Mouse (Mus musculus) intestine, embryonic 14.5 days (tissue): ENCODE results near the gene Nfam1. TPM values are rescaled to one million over a fixed set of nuclear protein-coding genes. Genes with fewer than 3 reads are reported as not detected.

Source experiments
- ATAC-seq: fragments of 200-750 bp; cut with Nextera tagmentation; replicated peaks from 2 replicates; pipeline ENCODE4 v1.8.0; 2017; ENCODE audit warnings: low read depth, moderate number of reproducible peaks, moderate TSS enrichment, moderate library complexity; ENCODE audit not compliant: low FRiP score, low TSS enrichment
- DNase-seq: peaks from one replicate; pipeline ENCODE4 v3.0.0-alpha.2; 2018; ENCODE audit warnings: low spot score
- H3K27ac ChIP-seq: fragments of 300-500 bp; sonication (generic); 2 replicates; pipeline ENCODE4 v1.5.1; 2014; ENCODE audit warnings: low read depth, mild to moderate bottlenecking, control low read depth
- H3K27me3 ChIP-seq: fragments of 300-500 bp; sonication (generic); replicated peaks from 2 replicates; pipeline ENCODE4 v1.6.1; 2014; ENCODE audit warnings: low read length, control low read depth; ENCODE audit not compliant: control insufficient read depth, insufficient read depth
- H3K36me3 ChIP-seq: fragments of 300-500 bp; sonication (generic); 2 replicates; pipeline ENCODE4 v1.6.1; 2014; ENCODE audit warnings: low read length, control low read depth; ENCODE audit not compliant: control insufficient read depth, insufficient read depth
- H3K4me1 ChIP-seq: fragments of 300-500 bp; sonication (generic); replicated peaks from 2 replicates; pipeline ENCODE4 v1.6.1; 2014; ENCODE audit warnings: low read length, control low read depth, mixed read lengths; ENCODE audit not compliant: control insufficient read depth, insufficient read depth
- H3K4me2 ChIP-seq: fragments of 300-500 bp; sonication (generic); 2 replicates; pipeline ENCODE4 v1.6.1; 2014; ENCODE audit warnings: low read length
- H3K4me3 ChIP-seq: fragments of 300-500 bp; sonication (generic); 2 replicates; pipeline ENCODE4 v1.5.1; 2014; ENCODE audit warnings: low read depth, low read length, control low read depth, mixed read lengths
- H3K9ac ChIP-seq: fragments of 300-500 bp; sonication (generic); 2 replicates; pipeline ENCODE4 v1.6.1; 2014; ENCODE audit warnings: mild to moderate bottlenecking, low read length
- H3K9me3 ChIP-seq: fragments of 300-500 bp; sonication (generic); 2 replicates; pipeline ENCODE4 v1.6.1; 2016; ENCODE audit warnings: low read length, control low read depth; ENCODE audit not compliant: control insufficient read depth
- WGBS: fragments of 180-500 bp; shearing (Covaris S2); extraction: QIAGEN DNeasy Blood & Tissue Kit; methylation state at CpG from one replicate; pipeline ENCODE4 v1.1.7; 2014; 5-methylcytosine and 5-hydroxymethylcytosine counted together
- polyA plus RNA-seq: library from polyadenylated mRNA; unstranded; fragments of >200 nt; fragmentation: Nextera tagmentation; extraction: Ambion mirVana; gene quantifications from 2 replicates; pipeline ENCODE4 v1.2.1, GENCODE M21; 2014

Gene Nfam1
- polyA plus RNA-seq, 1 experiment from 2014 or later, result 3.7 TPM

DNA sequence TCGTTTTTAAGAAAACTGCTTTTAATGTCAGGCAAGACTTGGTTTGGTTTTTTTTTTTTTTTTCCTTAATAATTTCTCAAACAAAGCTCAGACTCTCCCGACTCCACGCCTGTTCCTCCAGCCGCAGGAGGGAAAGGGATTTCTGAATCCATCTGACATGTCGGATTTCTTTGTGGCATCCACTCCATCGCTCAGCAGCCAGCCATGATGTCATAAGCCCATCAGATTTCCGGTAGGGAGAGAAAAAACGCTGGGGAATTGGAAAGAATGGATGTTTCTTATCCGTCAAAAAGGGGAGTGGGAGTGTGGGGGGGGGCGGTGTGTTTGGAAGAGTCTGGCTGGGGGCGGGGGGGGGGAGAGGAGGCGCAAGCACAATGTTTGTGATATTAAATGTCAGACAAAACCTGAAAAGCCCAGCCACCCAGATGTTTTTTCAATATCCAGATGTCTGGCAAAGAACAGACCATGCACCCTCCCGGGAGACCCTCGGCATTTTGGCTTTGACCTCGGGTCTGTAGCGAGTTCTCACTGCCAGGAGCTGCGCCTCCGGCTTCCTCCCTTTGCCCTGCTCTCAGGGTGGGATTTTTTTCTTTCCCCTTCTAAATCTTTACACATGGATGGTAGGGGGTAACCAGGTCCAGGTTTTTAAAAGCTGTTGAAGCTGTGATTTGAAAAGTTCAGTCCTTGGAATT is 50.2 kb downstream of the Nfam1 start:
- H3K4me3 ChIP-seq, result 0 out of 2 replicates have a peak overlapping the region, but pooled peaks have one; percentile 4

DNA sequence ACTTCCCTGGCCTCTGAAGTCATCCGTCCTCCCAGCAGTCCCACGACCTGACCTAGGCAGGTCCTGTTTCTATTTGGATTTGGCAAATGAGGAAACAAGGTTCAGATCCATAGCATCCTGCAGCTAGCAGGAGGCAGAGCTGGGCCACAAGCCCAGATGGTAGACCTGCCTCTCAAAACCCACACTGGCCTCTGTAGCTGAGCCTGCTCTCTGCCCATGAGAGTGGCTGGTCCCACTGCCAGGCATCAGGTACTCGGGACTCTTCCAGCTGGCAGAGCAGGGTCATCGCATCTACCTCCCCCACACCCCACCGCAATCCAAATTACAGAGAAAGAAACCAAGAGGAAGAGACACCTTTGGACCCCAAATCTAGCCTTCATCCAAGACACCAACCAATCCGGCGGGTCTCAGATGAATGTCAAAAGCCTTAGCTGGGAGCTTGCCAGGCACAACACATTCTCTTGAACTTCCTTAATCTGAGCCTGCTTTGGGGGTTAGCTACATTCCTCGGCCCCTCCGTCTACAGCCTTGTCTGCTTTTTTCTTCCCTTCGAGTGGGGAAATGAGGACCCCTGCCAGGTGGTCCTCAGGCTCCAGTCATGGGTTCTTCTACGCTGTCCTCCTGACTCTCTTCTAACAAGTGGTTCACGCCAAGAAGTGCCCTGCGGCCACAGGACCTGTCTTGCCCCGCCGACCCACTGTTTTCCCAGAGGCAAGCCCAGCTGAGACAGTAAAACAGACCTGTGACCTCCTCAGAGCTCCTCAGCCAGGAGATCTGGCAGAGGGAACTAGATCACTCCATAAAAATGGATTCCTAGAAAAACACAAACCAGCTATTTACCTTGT is 51.2 kb downstream of the Nfam1 start:
- peak overlapping the region; percentile 41; the same call in 1 of the 2 replicates for H3K4me2 ChIP-seq
- 35% methylated on average over 15 of the region's 15 CpGs for WGBS

More for the DNA sequence above, 50.2 kb downstream of the Nfam1 start:
- Histone ChIP-seq H3K27ac (peak overlapping the region; percentile 47; the same call in 1 of the 2 replicates), H3K4me2 (peak overlapping the region; percentile 41), H3K9ac (no peak overlapping the region), H3K36me3 (no peaks in the 10 kb centered on the region), H3K9me3 (no peaks in the 10 kb centered on the region), H3K4me1 (peaks cover 34% of the 10 kb centered on the region), H3K27me3 (peaks cover 13% of the 10 kb centered on the region)
- ATAC-seq (no peak), DNase-seq (no peak)
- WGBS, result 8% methylated on average over 16 of the region's 18 CpGs

DNA sequence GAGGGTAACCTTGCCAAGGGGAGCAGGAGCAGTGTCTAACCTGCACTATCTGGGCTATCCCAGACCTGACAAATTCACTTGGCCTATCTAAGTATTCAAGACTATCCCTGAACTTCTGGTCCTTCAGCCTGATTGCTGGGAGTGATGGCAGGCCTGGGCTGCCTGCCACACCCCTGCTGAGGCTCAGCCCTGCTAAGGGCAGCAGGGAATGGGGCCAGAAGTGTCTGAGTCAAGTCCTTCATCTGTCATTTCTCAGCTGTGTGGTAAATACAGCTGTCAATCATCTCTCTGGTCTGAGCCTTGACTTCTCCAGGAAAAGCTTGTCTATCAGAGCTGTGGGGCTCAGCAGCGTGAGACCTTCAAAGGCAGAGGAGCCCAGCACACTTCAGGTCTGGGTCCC is 53.6 kb downstream of the Nfam1 start:
- no peak for ATAC-seq
- 90% methylated on average over 1 of the region's 1 CpGs for WGBS
- peaks cover 35% of the 10 kb centered on the region for H3K4me1 ChIP-seq

More for the DNA sequence above, 51.2 kb downstream of the Nfam1 start:
- peaks cover 30% of the 10 kb centered on the region for H3K4me1 ChIP-seq
- ATAC-seq (no peak), DNase-seq (no peak)
- H3K36me3 ChIP-seq, result no peaks in the 10 kb centered on the region
- H3K9me3 ChIP-seq, result no peaks in the 10 kb centered on the region
- no peak overlapping the region for H3K27ac ChIP-seq
- H3K9ac ChIP-seq, result no peak overlapping the region
- H3K4me3 ChIP-seq, result no peak overlapping the region
- H3K27me3 ChIP-seq, result peaks cover 12% of the 10 kb centered on the region

DNA sequence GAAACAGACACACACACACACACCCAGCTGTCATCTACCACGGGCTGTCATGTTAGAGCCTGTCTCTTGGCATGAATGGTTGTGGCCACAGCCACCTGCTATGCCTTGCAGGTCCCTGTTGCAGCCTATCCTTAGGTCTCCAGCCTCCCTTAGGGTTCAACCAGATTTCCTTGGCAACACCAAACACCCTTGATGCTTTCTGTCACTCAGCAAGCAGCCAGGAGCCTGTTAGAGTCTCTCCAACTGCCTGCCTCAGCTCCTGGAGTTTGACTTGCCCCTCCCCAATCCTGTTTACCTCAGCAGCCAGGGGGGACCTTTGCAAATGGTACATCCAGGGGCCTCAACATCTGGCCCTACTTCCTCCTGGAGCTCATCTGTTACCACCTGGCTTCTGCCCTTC is 58.6 kb downstream of the Nfam1 start:
- H3K36me3 ChIP-seq, result no peaks in the 10 kb centered on the region
- no peak overlapping the region for H3K4me3 ChIP-seq
- DNase-seq (no peak), ATAC-seq (no peak)
- H3K4me2 ChIP-seq, result no peak overlapping the region
- 60% methylated on average over 1 of the region's 1 CpGs for WGBS
- no peaks in the 10 kb centered on the region for H3K27me3 ChIP-seq
- H3K4me1 ChIP-seq, result peaks cover 16% of the 10 kb centered on the region
- no peak overlapping the region for H3K9ac ChIP-seq
- no peaks in the 10 kb centered on the region for H3K9me3 ChIP-seq
- H3K27ac ChIP-seq, result no peak overlapping the region

More for the DNA sequence above, 53.6 kb downstream of the Nfam1 start:
- no peaks in the 10 kb centered on the region; the same call in 1 of the 2 replicates for H3K27me3 ChIP-seq
- no peak overlapping the region for H3K9ac ChIP-seq
- H3K36me3 ChIP-seq, result no peaks in the 10 kb centered on the region
- no peak overlapping the region for H3K4me3 ChIP-seq
- H3K27ac ChIP-seq, result no peak overlapping the region
- H3K9me3 ChIP-seq, result no peaks in the 10 kb centered on the region
- no peak for DNase-seq
- H3K4me2 ChIP-seq, result no peak overlapping the region

DNA sequence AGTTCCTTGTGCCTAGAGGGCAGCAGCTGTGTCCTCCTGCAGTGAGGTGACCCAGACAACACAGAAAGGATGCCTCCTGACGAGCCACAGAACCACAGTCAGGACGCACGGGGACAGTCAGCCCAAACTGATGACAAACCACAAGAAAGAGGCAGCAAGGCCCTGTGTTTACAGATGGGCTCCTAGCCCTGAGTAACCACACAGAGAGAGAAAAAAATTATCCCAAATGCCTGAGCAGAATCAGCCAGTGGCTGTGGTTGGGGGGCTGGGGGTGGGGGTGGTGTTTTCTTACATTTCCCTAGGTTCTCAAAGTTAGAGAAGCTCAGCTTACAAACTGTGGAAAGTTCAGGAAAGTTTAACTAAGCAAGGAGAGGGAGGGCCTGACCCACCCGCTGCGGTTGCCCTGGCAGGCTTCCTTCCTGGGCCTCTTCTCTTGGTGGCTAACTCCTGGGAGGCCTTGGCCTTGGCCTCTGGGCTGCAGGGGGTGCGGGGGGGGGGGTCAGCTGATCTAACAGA is 63.8 kb downstream of the Nfam1 start:
- Histone ChIP-seq H3K9me3 (no peaks in the 10 kb centered on the region), H3K27ac (peak overlapping the region; percentile 69; the same call in 1 of the 2 replicates), H3K36me3 (no peaks in the 10 kb centered on the region), H3K4me1 (peaks cover 29% of the 10 kb centered on the region), H3K27me3 (no peaks in the 10 kb centered on the region), H3K4me3 (no peak overlapping the region), H3K4me2 (no peak overlapping the region), H3K9ac (no peak overlapping the region)
- ATAC-seq, result no peak
- 22% methylated on average over 6 of the region's 6 CpGs for WGBS
- peak; percentile 59 for DNase-seq

DNA sequence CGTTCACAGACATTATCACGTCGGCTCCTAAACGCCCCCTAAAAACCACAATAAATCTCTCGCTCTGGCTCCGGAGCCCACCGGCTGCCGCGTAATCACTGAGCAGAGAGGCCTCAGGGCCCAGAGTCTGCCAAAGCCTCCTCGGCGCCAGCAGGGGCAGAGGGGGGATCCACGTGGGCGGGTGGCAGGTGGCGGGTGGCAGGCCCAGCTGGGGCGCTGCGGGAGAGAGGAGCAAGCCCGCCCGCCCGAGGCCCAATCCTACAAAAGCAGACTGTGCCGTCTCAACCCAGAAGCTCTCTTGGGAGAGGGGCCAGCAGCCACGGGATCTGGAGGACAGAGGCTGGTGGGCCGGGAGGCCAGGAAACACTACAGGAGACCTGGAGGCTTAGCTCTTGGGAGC is 64.7 kb downstream of the Nfam1 start:
- H3K4me3 ChIP-seq, result no peak overlapping the region
- no peak overlapping the region for H3K9ac ChIP-seq
- DNase-seq, result peak; percentile 71
- H3K27me3 ChIP-seq, result no peaks in the 10 kb centered on the region
- peaks cover 26% of the 10 kb centered on the region for H3K4me1 ChIP-seq
- peak overlapping the region; percentile 36 for H3K4me2 ChIP-seq
- no peaks in the 10 kb centered on the region for H3K36me3 ChIP-seq
- H3K27ac ChIP-seq, result peak overlapping the region; percentile 69
- 2% methylated on average over 22 of the region's 22 CpGs for WGBS
- ATAC-seq, result peak; percentile 56; the same call in 1 of the 2 replicates
- H3K9me3 ChIP-seq, result no peaks in the 10 kb centered on the region

DNA sequence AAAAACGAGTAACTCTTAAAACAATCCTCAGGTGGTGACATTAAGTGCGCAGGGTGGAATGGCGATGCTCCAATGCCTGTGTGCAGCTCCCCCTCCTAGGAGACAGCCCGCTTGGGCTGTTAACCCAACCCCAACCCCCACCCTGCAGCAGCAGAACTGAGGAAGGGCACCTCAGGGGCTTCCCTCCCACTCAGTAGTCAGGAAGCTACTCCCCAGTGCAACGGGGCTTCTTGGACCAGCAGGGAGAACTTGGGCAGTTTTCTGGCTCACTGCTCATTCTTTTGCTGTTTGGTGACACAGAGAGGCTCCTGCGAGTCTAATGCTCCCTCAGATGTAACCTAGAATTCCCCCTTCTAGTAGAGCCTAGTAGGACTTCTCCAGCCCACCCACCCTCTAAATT is 65.2 kb downstream of the Nfam1 start:
- Histone ChIP-seq H3K36me3 (no peaks in the 10 kb centered on the region), H3K4me3 (no peak overlapping the region), H3K9me3 (no peaks in the 10 kb centered on the region), H3K27me3 (no peaks in the 10 kb centered on the region), H3K9ac (no peak overlapping the region), H3K4me1 (peaks cover 26% of the 10 kb centered on the region), H3K27ac (peak overlapping the region; percentile 8; the same call in 1 of the 2 replicates), H3K4me2 (peak overlapping the region; percentile 36)
- DNase-seq (no peak), ATAC-seq (no peak)
- 27% methylated on average over 6 of the region's 6 CpGs for WGBS

DNA sequence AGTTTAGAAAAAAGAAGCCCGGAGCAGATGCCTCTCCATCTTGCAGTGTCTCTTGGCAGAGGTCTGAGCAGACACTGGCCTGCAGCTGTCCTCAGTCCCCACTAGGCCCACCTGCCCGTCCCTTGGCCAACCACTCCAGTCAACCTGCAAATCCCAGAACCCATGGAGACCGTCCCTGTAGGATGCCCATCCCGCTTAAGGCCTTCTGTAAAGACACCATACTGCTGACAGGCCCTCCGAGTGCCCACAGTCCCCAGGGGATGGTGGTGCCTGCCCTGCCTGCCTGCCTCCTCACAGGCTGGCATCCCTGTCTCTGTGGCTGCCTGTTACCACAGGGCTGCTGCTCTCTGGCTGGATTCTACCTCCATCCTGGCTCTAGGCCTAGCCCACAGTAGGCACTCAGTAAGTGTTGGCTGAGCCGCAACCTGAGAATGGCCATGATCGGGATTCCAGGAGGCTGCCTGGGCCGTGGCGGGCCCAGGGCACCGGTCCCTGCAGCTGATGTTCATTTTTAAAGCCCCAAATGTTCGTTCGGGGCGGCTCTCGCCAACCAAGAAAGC is 68.8 kb downstream of the Nfam1 start:
- H3K27ac ChIP-seq, result no peak overlapping the region
- no peak overlapping the region for H3K4me3 ChIP-seq
- H3K27me3 ChIP-seq, result no peaks in the 10 kb centered on the region
- 79% methylated on average over 14 of the region's 14 CpGs for WGBS
- DNase-seq (peak; percentile 65), ATAC-seq (peak; percentile 30; the same call in 1 of the 2 replicates)
- peaks cover 50% of the 10 kb centered on the region for H3K4me1 ChIP-seq
- no peaks in the 10 kb centered on the region for H3K36me3 ChIP-seq
- H3K9me3 ChIP-seq, result no peaks in the 10 kb centered on the region
- peak overlapping the region; percentile 74 for H3K4me2 ChIP-seq
- no peak overlapping the region for H3K9ac ChIP-seq
